Mouse (Mus musculus): ENCODE results near the gene Tmco4. TPM values are rescaled to one million over a fixed set of nuclear protein-coding genes. Genes with fewer than 3 reads are reported as not detected.
A peak's percentile ranks its signal among the peaks of the same experiment; 100 is the strongest.

The Tmco4 gene
- polyA plus RNA-seq, 1 experiment from 2014 or later = 2.2 TPM

DNA sequence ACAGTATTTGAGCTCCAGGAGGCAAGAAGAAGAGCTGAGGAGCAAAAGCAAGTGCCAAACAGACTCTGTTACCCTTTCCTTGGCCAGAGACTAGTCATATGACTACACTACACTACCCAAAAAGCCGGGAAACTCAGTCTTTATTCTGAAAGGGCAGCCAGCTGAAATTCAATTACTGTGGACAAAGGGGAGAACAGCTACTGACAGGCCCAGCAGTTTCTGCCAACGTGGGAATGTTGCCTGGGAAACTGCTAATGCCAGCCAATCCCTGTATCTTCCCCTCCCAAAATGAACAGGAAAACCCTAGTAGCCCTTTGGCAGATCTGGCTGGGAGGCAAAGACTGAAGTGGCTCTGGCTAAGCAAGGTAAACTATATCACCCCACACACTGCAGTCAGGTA, 51.7 kb downstream of the Tmco4 start:
- no peak for ATAC-seq (replicated peaks; ENCODE audit: insufficient number of reproducible peaks, low FRiP score, low TSS enrichment, low read depth)
- Histone ChIP-seq H3K4me3 (ENCODE audit: low read depth, low read length) (no peak overlapping the region), H3K27me3 (ENCODE audit: control insufficient read depth, insufficient read depth, low read length) (no peaks in the 10 kb centered on the region), H3K4me1 (ENCODE audit: control insufficient read depth, insufficient read depth, low read length) (no peaks in the 10 kb centered on the region), H3K9me3 (replicated peaks; ENCODE audit: control insufficient read depth, low read length) (no peaks in the 10 kb centered on the region), H3K27ac (replicated peaks; ENCODE audit: low read depth, low read length) (no peak overlapping the region), H3K36me3 (replicated peaks; ENCODE audit: control insufficient read depth, insufficient read depth, low read depth, low read length) (no peaks in the 10 kb centered on the region), H3K4me2 (ENCODE audit: low read depth, low read length) (no peak overlapping the region), H3K9ac (replicated peaks; ENCODE audit: low read length) (no peak overlapping the region)
- WGBS = 22% methylated on average over 2 of the region's 2 CpGs
- DNase-seq (ENCODE audit: low spot score) = no peak

DNA sequence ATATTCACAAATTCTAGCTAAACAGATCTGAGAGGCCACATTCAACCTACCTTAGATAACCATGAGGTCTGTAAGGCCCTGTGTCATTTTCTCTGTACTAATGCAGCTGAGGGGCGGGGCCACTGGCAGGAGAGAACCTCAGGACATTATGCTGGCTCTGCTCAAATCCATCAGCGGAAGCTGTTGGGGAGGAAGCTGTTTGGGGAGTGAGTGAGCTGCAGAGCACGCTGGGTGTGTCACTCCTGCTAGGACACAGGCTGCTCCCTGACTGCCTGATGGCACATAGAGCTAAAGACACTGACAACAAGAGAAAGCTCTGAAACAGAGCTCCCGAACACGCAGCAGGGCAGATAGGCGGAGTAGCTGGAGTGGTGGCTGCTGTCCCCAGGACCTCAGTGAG, 58.0 kb downstream of the Tmco4 start:
- Histone ChIP-seq H3K36me3 (replicated peaks; ENCODE audit: control insufficient read depth, insufficient read depth, low read depth, low read length) (no peaks in the 10 kb centered on the region), H3K27me3 (ENCODE audit: control insufficient read depth, insufficient read depth, low read length) (no peaks in the 10 kb centered on the region), H3K9me3 (replicated peaks; ENCODE audit: control insufficient read depth, low read length) (no peaks in the 10 kb centered on the region), H3K27ac (replicated peaks; ENCODE audit: low read depth, low read length) (no peak overlapping the region), H3K9ac (replicated peaks; ENCODE audit: low read length) (no peak overlapping the region), H3K4me2 (ENCODE audit: low read depth, low read length) (no peak overlapping the region), H3K4me1 (ENCODE audit: control insufficient read depth, insufficient read depth, low read length) (no peaks in the 10 kb centered on the region), H3K4me3 (ENCODE audit: low read depth, low read length) (no peak overlapping the region)
- 58% methylated on average over 6 of the region's 6 CpGs for WGBS
- ATAC-seq (replicated peaks; ENCODE audit: insufficient number of reproducible peaks, low FRiP score, low TSS enrichment, low read depth) (no peak), DNase-seq (ENCODE audit: low spot score) (no peak)

DNA sequence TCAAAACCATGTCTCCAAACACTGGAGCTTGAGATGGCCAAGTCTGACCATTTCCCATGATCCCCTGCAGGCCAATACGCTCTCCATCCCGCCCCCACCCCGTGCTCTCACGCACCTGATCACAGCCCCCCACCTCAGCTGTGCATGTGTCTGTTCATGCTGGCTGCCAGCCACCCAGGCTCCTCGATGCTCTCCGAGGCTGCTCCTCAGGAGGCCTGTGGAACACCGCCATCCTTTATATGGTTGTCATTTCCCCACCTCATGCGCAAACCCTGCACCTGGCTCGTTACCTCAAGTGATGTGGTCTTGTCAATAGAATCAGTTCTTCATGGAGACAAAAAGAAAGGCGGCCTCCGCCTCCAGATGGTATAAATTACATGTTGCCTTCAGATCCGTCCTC, 59.8 kb downstream of the Tmco4 start:
- no peaks in the 10 kb centered on the region for H3K27me3 ChIP-seq (ENCODE audit: control insufficient read depth, insufficient read depth, low read length)
- H3K4me3 ChIP-seq (ENCODE audit: low read depth, low read length) = no peak overlapping the region
- DNase-seq (ENCODE audit: low spot score) (peak; percentile 35), ATAC-seq (replicated peaks; ENCODE audit: insufficient number of reproducible peaks, low FRiP score, low TSS enrichment, low read depth) (no peak)
- no peak overlapping the region for H3K9ac ChIP-seq (replicated peaks; ENCODE audit: low read length)
- no peak overlapping the region for H3K4me2 ChIP-seq (ENCODE audit: low read depth, low read length)
- H3K4me1 ChIP-seq (ENCODE audit: control insufficient read depth, insufficient read depth, low read length) = no peaks in the 10 kb centered on the region; the same call in 1 of the 2 replicates
- no peaks in the 10 kb centered on the region for H3K36me3 ChIP-seq (replicated peaks; ENCODE audit: control insufficient read depth, insufficient read depth, low read depth, low read length)
- no peak overlapping the region for H3K27ac ChIP-seq (replicated peaks; ENCODE audit: low read depth, low read length)
- H3K9me3 ChIP-seq (replicated peaks; ENCODE audit: control insufficient read depth, low read length) = no peaks in the 10 kb centered on the region
- 69% methylated on average over 12 of the region's 12 CpGs for whole genome bisulfite sequencing

DNA sequence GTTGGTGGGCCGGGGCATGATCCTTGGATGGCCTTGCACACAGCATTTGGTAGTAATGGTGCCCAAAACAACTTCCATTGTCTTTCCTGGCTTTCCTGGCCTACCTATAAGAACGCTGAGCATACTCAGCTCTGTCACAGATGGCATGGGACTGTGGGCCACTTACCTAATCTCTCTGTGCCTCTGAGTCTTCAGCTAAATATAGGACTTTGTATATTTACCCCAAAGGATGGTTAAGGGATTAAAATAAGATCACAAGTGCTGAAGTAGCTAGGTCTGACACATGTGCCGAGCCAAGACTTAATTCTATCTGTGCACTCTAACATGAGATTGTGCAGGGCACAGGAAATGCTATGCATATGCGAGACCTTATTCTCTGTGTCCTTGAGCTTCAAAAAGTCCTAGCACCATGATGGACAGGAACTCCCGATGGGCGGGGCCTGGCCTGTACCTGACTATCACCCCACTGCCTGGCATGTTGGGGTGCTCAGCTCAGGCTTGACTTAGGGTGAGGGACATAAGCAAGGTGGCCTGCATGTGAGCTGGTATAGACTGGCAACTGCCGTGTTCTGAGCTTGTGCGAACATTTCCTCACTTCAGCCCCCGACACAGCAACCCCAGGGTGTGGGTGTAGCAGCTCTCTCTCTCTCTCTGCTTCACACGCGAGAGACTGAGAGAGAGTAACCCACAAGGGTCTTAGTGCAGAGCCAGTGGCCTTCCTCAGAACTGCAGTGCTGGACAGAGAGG, 60.7 kb downstream of the Tmco4 start:
- WGBS = 86% methylated on average over 11 of the region's 11 CpGs

DNA sequence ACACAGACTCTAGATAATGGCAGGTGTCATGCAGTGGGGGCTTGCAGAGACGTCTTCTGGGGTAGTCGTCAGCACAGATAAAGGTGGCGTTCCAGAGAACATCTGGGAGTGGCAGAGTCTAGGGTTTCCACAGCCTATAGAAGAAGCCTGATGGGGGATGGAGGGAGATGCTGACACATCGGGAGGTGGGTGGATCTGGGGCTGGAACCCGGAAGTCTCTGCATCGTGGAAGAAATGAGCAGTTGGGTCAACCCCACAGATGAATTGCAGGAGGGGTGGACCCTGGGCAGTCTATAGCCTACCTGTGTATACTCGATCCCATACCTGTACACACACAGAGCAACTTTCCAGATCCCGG, 61.3 kb downstream of the Tmco4 start:
- Histone ChIP-seq H3K36me3 (replicated peaks; ENCODE audit: control insufficient read depth, insufficient read depth, low read depth, low read length) (no peaks in the 10 kb centered on the region), H3K27me3 (ENCODE audit: control insufficient read depth, insufficient read depth, low read length) (no peaks in the 10 kb centered on the region), H3K4me2 (ENCODE audit: low read depth, low read length) (no peak overlapping the region), H3K4me1 (ENCODE audit: control insufficient read depth, insufficient read depth, low read length) (no peaks in the 10 kb centered on the region; the same call in 1 of the 2 replicates), H3K9ac (replicated peaks; ENCODE audit: low read length) (no peak overlapping the region), H3K4me3 (ENCODE audit: low read depth, low read length) (no peak overlapping the region), H3K9me3 (replicated peaks; ENCODE audit: control insufficient read depth, low read length) (no peaks in the 10 kb centered on the region), H3K27ac (replicated peaks; ENCODE audit: low read depth, low read length) (no peak overlapping the region)
- DNase-seq (ENCODE audit: low spot score) (no peak), ATAC-seq (replicated peaks; ENCODE audit: insufficient number of reproducible peaks, low FRiP score, low TSS enrichment, low read depth) (no peak)
- 83% methylated on average over 8 of the region's 8 CpGs for WGBS

More for the DNA sequence above, 60.7 kb downstream of the Tmco4 start:
- no peak overlapping the region for H3K4me2 ChIP-seq (ENCODE audit: low read depth, low read length)
- no peaks in the 10 kb centered on the region; the same call in 1 of the 2 replicates for H3K4me1 ChIP-seq (ENCODE audit: control insufficient read depth, insufficient read depth, low read length)
- no peaks in the 10 kb centered on the region for H3K27me3 ChIP-seq (ENCODE audit: control insufficient read depth, insufficient read depth, low read length)
- H3K9ac ChIP-seq (replicated peaks; ENCODE audit: low read length) = no peak overlapping the region
- H3K9me3 ChIP-seq (replicated peaks; ENCODE audit: control insufficient read depth, low read length) = no peaks in the 10 kb centered on the region
- H3K27ac ChIP-seq (replicated peaks; ENCODE audit: low read depth, low read length) = no peak overlapping the region
- ATAC-seq (replicated peaks; ENCODE audit: insufficient number of reproducible peaks, low FRiP score, low TSS enrichment, low read depth) (no peak), DNase-seq (ENCODE audit: low spot score) (no peak)
- no peak overlapping the region for H3K4me3 ChIP-seq (ENCODE audit: low read depth, low read length)
- H3K36me3 ChIP-seq (replicated peaks; ENCODE audit: control insufficient read depth, insufficient read depth, low read depth, low read length) = no peaks in the 10 kb centered on the region

DNA sequence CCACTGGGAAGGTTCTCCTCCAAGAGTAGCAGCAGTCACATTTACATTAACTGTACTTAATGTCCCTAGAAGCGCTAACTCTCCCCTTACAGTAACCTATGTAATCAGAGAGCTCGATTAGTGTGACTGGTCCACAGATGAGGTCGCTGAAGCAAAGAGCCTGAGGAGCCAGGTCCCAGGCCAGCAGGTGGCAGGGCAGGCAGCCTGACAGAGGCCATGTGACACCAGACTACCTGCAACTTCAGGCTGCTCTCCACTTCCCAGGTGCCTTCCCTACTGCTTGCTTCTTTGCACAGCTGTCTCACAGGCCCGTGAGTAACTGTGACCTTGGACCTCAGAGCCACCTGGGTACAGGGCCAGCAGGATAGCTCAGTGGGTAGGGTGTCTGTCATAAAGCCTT, 61.9 kb downstream of the Tmco4 start:
- Histone ChIP-seq H3K4me3 (ENCODE audit: low read depth, low read length) (no peak overlapping the region), H3K27me3 (ENCODE audit: control insufficient read depth, insufficient read depth, low read length) (no peaks in the 10 kb centered on the region), H3K9me3 (replicated peaks; ENCODE audit: control insufficient read depth, low read length) (no peaks in the 10 kb centered on the region), H3K9ac (replicated peaks; ENCODE audit: low read length) (no peak overlapping the region), H3K36me3 (replicated peaks; ENCODE audit: control insufficient read depth, insufficient read depth, low read depth, low read length) (no peaks in the 10 kb centered on the region), H3K4me1 (ENCODE audit: control insufficient read depth, insufficient read depth, low read length) (no peaks in the 10 kb centered on the region; the same call in 1 of the 2 replicates), H3K4me2 (ENCODE audit: low read depth, low read length) (no peak overlapping the region), H3K27ac (replicated peaks; ENCODE audit: low read depth, low read length) (no peak overlapping the region)
- WGBS = 56% methylated on average over 4 of the region's 4 CpGs
- no peak for DNase-seq (ENCODE audit: low spot score)
- ATAC-seq (replicated peaks; ENCODE audit: insufficient number of reproducible peaks, low FRiP score, low TSS enrichment, low read depth) = no peak

DNA sequence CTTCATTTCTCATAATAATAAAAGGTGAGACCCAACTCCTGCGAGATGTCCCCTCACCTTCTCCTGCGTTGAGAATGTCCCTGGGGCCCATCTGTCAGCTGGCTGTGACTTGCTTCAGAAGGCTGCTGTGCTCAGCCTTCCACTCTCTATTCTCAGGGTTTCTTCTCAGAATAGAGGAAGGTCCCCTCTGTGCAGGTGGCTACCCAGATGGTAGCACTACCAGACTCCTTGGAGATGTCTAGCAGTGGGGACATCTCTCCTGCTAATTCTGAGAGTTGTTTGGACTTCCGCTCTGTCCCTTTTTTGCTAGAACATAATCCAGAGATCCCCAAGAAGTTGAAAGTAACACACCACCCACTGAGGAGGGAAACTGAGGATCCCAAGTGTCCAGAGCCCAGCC, 62.3 kb downstream of the Tmco4 start:
- Histone ChIP-seq H3K4me1 (ENCODE audit: control insufficient read depth, insufficient read depth, low read length) (no peaks in the 10 kb centered on the region; the same call in 1 of the 2 replicates), H3K9me3 (replicated peaks; ENCODE audit: control insufficient read depth, low read length) (no peaks in the 10 kb centered on the region), H3K36me3 (replicated peaks; ENCODE audit: control insufficient read depth, insufficient read depth, low read depth, low read length) (no peaks in the 10 kb centered on the region), H3K27ac (replicated peaks; ENCODE audit: low read depth, low read length) (no peak overlapping the region), H3K27me3 (ENCODE audit: control insufficient read depth, insufficient read depth, low read length) (no peaks in the 10 kb centered on the region), H3K9ac (replicated peaks; ENCODE audit: low read length) (no peak overlapping the region), H3K4me2 (ENCODE audit: low read depth, low read length) (no peak overlapping the region), H3K4me3 (ENCODE audit: low read depth, low read length) (no peak overlapping the region)
- ATAC-seq (replicated peaks; ENCODE audit: insufficient number of reproducible peaks, low FRiP score, low TSS enrichment, low read depth) (no peak), DNase-seq (ENCODE audit: low spot score) (no peak)
- WGBS = 78% methylated on average over 3 of the region's 3 CpGs

DNA sequence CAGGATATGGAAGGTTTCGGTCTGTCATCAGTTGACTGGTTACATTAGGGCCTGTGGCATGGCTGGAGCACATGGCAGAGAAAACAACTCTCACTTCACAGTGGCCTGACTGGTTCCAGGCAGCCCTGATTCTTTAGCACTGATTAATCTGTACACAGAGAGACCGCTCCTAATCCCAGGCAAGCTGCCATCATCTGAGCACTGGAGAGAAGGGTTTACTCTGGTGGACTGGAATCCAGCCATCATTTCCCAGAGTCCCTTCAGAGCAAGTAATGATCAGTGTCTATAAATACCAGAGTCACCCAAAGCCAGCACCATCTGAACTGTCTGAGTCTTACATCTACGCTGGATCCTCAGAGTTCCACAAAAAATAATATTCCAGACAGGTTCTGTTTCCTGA, 63.1 kb downstream of the Tmco4 start:
- Histone ChIP-seq H3K9me3 (replicated peaks; ENCODE audit: control insufficient read depth, low read length) (no peaks in the 10 kb centered on the region), H3K36me3 (replicated peaks; ENCODE audit: control insufficient read depth, insufficient read depth, low read depth, low read length) (no peaks in the 10 kb centered on the region), H3K9ac (replicated peaks; ENCODE audit: low read length) (no peak overlapping the region), H3K4me2 (ENCODE audit: low read depth, low read length) (no peak overlapping the region), H3K4me1 (ENCODE audit: control insufficient read depth, insufficient read depth, low read length) (peaks cover 1% of the 10 kb centered on the region; the same call in 1 of the 2 replicates), H3K27me3 (ENCODE audit: control insufficient read depth, insufficient read depth, low read length) (no peaks in the 10 kb centered on the region), H3K4me3 (ENCODE audit: low read depth, low read length) (no peak overlapping the region), H3K27ac (replicated peaks; ENCODE audit: low read depth, low read length) (no peak overlapping the region)
- 95% methylated on average over 3 of the region's 3 CpGs for WGBS
- DNase-seq (ENCODE audit: low spot score) = no peak
- ATAC-seq (replicated peaks; ENCODE audit: insufficient number of reproducible peaks, low FRiP score, low TSS enrichment, low read depth) = no peak

Measured in embryonic facial prominence, embryonic 11.5 days (tissue).